Mouse (Mus musculus): ENCODE results near the gene Plekho1.

The Plekho1 gene

GRCm38 (mm10) chr3:96001560-96001959, 5.8 kb upstream of the Plekho1 start:
- DNase-seq = no peak

GRCm38 (mm10) chr3:96000921-96001501, 5.2 kb upstream of the Plekho1 start:
- no peak for DNase-seq

- no peak for DNase-seq
These were observed 4.4 kb upstream of the Plekho1 start for GRCm38 (mm10) chr3:96000080-96000632.

GRCm38 (mm10) chr3:95999308-96000079, 3.7 kb upstream of the Plekho1 start:
- DNase-seq = no peak

GRCm38 (mm10) chr3:95997203-95997721, 1.5 kb upstream of the Plekho1 start:
- DNase-seq = peak; percentile 65

- no peak for DNase-seq
These were observed 761 bp upstream of the Plekho1 start for GRCm38 (mm10) chr3:95996451-95997073.

- peak; percentile 68 for DNase-seq
These were observed 613 bp downstream of the Plekho1 start for GRCm38 (mm10) chr3:95994975-95995801.

GRCm38 (mm10) chr3:95994381-95994846, 1.4 kb downstream of the Plekho1 start:
- DNase-seq = no peak

- DNase-seq = peak; percentile 57
These were observed 1.9 kb downstream of the Plekho1 start for GRCm38 (mm10) chr3:95993881-95994280.

- DNase-seq = no peak
These were observed 2.7 kb downstream of the Plekho1 start for GRCm38 (mm10) chr3:95992990-95993603.

- no peak for DNase-seq
These were observed 5.3 kb downstream of the Plekho1 start for GRCm38 (mm10) chr3:95990413-95990941.

- peak; percentile 64 for DNase-seq
These were observed 6.8 kb downstream of the Plekho1 start for GRCm38 (mm10) chr3:95988969-95989368.

- DNase-seq = no peak
These were observed 7.7 kb downstream of the Plekho1 start for GRCm38 (mm10) chr3:95988138-95988537.

GRCm38 (mm10) chr3:95987386-95988110, 8.3 kb downstream of the Plekho1 start:
- DNase-seq = no peak

- DNase-seq = no peak
These were observed 8.8 kb downstream of the Plekho1 start for GRCm38 (mm10) chr3:95986984-95987383.

- peak; percentile 77 for DNase-seq
These were observed 9.7 kb downstream of the Plekho1 start for GRCm38 (mm10) chr3:95986001-95986622.

GRCm38 (mm10) chr3:95985209-95986000, 10.4 kb downstream of the Plekho1 start:
- DNase-seq = peak; percentile 98

- DNase-seq = no peak
These were observed 13.7 kb downstream of the Plekho1 start for GRCm38 (mm10) chr3:95982129-95982528.

GRCm38 (mm10) chr3:95980276-95980970, 15.4 kb downstream of the Plekho1 start:
- no peak for DNase-seq
